Mouse (Mus musculus) spleen, adult 2 months (tissue): Measurements from ENCODE around the gene Trpc5.

Experiments used
- CTCF ChIP-seq: fragments of 200-500 bp; IDR thresholded peaks from 2 replicates; pipeline ENCODE4 v1.5.1; 2011; ENCODE audit warnings: mild to moderate bottlenecking, inconsistent platforms; ENCODE audit not compliant: insufficient read depth, insufficient read length, insufficient replicate concordance; ENCODE audit errors: extremely low read depth
- POLR2A ChIP-seq: fragments of 200-500 bp; IDR thresholded peaks from 2 replicates; pipeline ENCODE4 v1.6.1; 2011; ENCODE audit warnings: low read depth, low read length, inconsistent platforms

GRCm38 (mm10) chrX:144421091-144421490 is 266.9 kb downstream of the Trpc5 start:
- no peak for TF ChIP-seq POLR2A
- no peak for TF ChIP-seq CTCF
